Mouse (Mus musculus) kidney, postnatal 25 days (tissue): ENCODE data around the gene Zfp651.
A peak's percentile ranks its signal among the peaks of the same experiment; 100 is the strongest.

Experiments used
- DNase-seq, 2 experiments: peaks; one replicate each; pipeline ENCODE4 v3.0.0; 2021; ENCODE audit warnings: mixed read lengths in 2 of 2

Gene Zfp651

DNA sequence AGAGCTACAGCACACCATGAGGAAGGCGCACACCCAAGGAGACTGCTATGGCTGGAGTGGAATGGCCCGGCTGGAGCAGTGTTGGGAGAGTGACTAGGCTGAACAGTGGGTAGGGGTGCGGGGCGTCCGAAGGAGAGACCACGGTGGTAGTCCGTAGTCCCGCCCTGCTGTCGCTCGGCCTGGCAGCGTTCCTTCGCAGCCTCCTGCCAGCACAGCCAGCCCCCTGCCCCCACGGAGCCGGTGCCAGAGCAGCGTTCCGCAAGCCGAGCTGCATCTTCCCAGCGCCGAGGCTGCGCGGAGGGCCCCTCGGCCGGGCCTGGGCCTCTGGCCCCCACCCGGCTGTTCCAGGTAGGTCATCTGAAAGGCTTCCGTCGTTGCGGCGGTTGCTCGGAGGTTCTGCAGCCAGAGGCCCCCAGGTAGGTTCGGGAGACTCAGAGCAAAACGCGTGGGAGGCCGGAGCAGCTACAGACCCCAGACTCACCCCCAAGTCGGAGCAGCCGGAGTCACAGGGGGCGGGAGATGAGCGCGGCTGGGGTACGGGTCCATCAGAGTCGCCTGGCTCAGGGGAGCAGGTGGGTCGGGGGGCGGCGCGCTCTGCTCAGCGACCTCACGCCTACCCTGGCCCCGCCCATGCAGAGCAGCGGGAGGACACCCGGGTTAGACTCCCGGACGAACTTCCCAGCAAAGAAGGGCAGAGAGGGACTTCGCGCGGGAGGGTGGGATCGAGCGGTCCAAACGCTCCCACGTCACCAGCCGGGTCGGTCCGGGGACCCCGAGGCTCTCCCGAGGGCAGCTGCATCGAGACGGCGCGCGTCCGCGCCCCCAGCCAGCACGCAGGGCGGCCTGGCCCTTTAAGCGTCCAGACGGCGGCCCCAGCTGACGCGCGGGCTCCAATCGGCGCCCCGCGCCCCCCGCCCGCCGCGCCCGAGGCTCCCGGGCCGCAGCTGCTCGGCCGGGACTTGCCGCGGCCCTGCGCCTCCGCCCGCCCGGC lies at the start of gene Zfp651:
Gene Zfp651, plus strand, starts transcription at position 240 of the 991 bp plus-strand sequence.
- peak; percentile 52 to 79 for DNase-seq

DNA sequence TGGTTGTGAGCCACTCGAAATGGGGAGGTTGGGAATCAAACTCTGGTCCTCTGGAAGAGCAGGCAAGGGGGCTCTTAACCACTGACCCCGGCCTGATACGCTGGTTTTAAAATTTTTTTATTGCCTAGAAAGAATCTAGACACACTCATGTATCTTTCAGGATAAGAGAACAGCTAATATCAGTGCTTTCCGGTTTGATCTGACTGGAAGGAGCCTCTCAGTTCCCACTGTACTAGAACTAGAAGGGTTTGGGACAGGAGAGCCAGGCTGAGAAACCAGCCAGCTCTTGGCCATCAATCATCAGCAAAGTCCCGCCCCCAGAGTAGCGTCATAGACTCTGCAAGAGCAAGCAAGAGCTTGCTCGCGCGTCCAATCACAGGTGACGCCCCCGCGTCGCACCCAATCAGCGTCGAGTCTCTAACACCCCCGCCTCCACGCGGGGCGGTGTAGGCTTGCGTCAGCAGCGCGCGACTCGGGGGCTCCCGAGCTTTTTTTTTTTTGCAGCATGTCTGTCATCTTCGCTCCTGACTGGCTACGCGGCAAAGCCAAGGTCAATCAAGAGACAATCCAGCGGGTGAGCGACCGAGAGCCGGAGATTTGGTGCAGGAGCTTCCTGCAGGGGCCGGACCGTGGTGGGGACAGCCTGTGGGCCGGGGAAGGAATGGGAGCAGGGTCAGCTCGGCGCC lies 49.1 kb upstream of the Zfp651 start, which contains the start of gene Ss18l2:
Gene Ss18l2, plus strand, starts transcription at position 432 of the 686 bp plus-strand sequence.
- peak; percentile 100 for DNase-seq

DNA sequence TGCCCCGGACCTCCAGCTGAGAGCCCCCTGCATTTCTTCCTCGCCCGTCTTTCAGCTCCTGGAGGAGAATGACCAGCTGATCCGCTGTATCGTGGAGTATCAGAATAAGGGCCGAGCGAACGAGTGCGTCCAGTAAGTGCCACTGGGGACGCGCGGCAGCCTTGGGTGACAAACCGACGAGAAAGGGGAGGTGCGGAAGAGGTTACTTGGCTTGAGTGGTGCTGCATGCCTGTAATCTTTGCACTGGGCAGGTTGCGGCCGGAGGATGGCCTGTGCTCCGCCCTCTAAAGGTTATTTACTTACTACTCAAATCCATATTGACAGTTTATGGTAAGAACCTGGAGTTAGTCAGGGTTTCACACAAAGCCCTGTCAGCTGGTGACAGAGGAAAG lies 48.5 kb upstream of the Zfp651 start:
- peak; percentile 54 to 75 for DNase-seq

DNA sequence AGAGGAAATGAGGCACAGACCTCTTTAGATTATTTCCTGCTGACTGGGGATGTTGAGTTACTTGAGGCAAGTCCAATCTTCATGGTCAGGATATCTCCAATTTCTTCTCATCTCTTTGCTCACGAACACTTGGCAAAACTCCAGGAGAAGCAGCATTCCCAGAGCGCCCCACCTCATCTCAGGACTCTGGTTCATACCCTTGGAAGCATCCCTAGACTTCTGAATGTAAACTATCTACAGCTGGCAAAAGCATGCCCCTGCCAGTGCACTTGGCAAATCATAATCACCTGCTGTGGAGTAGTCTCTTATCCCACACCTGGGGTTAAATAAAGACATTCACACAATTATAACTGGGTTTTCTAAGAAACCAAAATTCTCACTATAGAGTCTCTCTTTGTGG lies 42.1 kb upstream of the Zfp651 start:
- DNase-seq: no peak

DNA sequence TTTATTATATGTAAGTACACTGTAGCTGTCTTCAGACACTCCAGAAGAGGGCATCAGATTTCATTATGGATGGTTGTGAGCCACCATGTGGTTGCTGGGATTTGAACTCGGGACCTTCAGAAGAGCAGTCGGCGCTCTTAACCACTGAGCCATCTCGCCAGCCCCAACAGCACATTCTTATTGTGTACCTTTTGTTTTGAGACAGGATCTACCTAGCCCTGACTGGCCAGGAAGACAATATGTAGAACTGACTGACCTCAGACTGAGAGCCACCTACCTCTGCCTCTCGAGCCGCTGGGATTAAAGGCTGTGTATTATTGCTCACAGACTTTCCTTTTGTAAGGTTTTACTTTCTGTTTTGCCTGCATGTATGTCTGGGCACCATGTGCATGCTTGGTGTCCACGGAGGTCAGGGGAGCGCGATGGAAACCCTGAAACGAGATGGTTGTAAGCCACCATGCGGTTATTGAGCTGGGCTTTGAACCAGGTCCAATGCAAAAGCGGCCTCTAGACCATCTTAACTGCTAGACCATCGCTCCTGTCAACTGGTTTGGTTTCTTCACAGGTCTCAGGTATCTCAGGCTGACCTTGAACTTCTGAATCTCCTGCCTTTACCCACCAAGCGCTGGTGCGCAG lies 40.9 kb upstream of the Zfp651 start:
- peak in 1 of 2 experiments; percentile 44 for DNase-seq

DNA sequence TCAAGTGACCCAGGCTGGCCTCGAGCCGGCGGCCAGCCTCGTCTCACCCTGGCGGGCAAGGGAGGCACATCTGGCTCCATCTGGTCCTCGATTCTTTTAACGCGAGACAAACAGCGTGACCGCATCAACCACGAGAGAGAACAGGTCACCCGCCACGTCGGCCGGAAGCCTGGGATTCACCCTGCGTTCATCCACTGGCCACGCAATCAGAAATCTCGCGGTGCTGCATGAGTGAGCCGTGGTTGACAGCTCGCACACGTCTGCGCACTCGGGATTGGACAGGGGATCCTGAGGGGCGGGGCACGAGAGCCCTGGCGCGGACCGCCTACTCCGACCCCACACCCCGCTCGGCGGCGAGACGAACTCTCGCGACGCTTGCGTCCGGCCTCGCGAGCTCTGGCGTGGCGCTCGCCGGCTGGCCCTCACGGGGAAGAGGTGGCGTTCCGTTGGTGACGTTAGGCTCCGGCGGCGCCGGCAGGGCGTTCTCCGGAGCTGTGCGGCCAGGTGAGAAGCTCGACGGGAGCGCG lies 40.3 kb upstream of the Zfp651 start, which contains the start of gene Nktr:
Gene Nktr, plus strand, starts transcription at position 378 of the 527 bp plus-strand sequence.
- DNase-seq: peak; percentile 98 to 99

DNA sequence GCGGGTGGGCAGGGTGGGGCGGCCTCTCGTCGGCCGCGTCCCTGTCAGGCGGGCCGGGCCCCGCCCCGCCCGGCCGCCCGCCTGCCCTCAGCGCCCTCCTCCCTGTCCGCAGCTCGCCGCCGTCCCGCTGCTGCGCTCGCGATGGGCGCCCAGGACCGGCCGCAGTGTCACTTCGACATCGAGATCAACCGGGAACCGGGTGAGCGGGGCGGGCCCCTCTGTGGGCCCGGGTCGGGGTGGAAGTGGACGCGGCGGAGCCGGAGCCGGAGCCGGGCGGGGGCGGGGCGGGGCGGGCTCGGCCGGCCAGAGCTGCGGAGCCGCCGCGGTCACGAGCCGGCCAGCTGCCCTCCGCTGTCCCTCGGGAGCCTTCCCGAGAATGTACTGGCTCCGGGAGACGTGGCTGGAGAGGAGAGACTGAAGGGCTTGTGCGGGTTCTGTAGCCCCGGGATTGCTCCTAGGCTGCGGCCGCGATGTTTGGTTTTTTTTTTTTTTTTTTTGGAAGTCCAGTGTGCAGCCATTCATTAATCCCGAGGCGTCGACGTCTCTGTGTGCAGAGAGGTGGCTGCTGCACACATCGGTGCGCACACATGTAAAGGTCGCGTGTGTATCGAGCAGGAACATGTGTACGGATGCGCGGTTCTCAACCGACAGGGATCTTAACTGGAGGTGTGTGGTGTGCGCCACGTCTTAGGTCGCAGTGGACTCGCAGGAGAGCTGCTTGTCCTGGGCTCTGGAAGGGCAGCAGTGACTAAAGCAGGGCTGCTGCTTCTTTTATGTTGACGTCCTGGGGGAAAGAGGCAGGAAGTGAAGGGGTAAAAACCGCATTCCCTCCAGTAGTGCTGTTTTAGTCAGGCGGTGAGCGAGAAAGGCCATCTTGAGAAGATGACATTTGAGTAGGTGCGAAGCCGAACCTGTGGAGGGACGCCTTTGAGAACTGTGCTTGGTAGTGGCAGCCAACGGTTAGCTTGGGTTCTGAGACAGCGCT lies 39.5 kb upstream of the Zfp651 start:
- peak; percentile 23 to 58 for DNase-seq

DNA sequence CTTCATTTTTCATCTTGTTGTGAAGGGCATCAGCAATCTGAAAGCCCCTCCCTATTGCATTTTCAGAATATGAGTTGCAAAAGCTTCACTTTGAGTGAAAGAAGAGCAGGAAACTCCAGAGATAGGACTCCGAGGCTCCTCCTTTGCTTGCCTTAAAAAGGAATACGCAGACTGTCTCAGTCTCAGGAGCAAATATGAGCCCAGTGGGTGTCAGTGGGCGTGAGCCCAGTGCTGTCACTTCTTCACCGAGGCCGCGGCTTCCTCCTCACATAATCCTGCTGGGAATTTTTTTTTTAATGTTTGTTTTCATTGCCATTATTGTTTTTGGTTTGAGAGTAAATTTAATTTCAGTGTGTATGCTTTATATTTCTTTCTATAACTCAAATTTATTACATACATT lies 18.6 kb upstream of the Zfp651 start:
- no peak for DNase-seq

DNA sequence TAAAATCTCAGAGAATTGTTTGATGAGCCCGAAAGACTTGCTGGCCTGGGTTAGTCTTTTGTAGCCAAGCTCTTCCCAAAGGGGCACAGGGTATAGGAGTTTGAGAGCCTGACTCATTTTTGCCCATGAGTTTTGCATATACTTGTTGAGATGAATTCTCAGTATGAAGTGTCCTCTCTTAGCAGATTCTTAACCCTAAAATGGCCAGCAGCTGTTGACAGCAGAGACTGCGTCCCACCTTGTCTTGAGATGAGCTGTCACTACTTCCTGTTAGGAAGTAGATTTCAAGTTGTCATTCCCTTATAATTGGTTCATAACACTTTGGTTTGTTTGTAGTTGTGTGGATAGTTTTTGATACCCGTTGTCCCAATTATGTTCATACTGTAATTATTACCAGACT lies 18.0 kb upstream of the Zfp651 start:
- no peak for DNase-seq

DNA sequence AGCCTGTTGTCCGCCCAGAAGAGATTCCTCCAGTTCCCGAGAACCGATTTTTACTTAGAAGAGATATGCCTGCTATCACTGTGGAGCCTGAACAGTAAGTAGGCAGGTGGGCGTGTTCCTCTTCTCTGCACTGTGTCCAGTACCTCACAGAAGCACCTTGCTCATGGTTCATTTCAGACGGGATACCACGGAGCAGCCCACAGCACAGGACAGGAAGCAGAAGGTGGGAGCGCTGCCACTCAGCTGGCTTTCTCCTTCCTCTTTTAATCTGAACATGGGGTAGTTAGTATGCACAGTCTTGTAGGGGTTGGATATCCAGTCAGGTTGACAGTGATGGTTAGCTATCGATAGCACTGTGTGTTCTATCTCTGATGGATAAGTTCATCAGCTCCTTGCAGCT lies 15.1 kb upstream of the Zfp651 start:
- DNase-seq: no peak

DNA sequence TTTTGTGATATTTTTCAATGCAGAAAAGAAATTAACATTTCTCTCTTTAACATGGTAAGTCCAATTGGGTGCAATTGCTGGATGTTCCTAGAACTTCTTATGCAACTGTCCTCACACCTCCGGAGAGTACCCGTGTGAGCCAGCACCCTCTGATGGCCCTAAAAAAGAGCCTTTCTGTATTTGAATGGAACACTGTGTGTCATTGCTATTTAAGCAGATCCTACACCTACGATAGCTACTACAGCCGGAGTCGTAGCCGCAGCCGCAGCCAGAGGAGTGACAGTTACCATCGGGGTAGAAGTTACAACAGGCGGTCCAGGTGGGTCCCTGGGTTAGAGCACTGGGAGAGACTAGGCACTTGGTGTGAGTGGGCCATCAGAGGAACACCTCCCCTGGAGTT lies 6.4 kb upstream of the Zfp651 start:
- DNase-seq: no peak

DNA sequence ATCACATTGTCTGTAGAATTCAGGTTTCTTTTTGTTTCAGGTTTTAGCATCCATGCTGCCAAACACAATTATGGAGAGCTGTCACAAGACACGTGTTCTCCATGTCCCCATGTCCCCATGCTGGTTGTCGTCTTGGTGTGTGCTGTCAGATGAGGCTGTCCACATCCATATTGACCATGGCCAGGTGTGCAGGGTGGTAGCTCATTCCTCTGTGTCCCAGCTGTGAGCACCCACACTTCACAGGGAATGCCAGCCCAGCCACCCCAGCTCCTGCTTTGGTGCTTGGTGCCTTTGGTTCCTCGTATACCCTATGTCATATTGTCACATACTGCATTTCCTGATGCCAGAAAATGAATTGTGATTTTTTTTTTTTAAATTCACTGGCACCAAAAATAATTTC lies 4.5 kb upstream of the Zfp651 start:
- DNase-seq: no peak

DNA sequence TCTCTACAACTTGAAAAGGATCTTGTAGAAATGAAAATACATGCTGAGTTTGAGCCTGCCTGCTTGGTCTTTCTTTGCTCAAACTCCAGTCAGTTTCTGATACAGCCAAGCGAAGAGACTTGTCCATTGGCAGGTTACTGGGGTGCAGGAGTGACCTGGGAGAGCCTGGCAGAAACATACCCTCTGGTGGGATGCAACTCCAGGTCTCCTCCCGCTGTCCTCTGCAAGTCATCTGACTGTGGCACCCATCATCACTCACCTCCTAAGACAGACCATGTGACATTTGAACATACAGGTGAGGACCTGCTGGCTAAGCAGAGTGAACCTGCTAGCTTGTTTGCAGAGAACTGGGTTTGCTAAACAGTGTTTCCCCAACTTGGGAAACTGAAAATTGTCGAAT lies 2.3 kb upstream of the Zfp651 start:
- no peak for DNase-seq

DNA sequence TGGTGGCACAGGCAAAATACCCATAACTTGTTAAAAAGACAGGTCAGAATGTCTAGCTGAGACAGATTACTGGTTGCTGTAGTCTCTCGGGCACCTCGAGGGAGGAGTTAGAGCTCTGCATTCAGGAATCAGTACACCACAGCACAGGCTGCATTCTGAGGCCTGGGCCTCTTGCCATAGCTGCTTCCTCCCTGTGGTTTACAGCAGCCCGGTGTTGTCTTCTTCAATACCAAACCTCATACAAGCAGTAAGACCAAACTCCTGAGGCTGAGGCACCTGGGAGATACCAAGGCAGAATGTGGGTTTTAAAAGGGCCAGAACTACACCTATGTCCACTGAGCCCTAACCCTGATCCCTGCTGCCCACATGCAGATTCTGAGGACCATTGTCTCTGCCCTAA lies 1.7 kb upstream of the Zfp651 start:
- peak in 1 of 2 experiments; percentile 29 for DNase-seq

DNA sequence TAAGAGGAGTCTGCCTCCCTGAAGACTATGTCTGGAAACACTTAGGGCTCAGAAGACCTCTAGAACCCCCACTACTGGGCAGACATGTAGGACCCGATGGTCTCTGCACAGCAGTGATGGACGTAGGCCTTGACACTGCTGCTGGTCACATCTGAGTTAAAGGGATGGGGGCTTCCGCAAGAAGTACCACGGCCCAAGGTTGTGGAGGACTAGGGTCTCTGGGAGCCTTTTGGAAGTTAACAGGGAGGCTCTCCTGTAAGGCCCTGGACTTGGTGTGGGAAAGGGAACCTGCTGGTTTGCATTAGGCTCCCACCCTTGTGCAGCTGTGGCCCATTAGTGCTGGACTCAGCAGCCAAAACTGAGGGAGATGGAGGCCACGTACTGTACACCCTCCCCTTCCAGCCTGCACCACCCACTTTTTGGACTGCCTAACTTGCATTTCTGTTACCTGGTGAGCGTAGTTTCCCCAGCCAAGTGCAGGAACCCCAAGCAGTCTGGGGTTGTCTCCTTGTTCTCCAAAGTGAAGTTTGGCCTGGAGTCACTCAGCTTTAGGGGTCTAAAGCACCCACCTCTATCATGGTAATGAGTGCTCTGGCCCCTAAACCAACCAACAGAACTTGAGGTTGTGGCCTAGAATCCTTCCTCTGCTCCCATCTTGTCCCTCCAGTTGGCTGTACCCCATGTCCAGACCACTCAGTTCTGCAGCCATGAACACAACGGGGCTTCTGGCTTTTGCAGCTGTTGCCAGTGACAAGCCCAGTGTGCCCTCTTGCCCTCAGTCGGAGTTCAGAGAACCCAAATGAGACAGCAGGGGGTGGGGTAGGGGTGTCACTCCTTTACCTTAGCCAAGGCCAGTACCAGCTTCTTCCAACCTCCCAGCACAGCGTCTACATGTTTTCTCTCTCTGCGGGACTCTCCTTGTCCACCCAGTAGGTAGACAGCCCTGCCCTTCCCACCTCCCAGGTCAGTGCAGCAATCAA lies 1.0 kb upstream of the Zfp651 start:
- no peak for DNase-seq

DNA sequence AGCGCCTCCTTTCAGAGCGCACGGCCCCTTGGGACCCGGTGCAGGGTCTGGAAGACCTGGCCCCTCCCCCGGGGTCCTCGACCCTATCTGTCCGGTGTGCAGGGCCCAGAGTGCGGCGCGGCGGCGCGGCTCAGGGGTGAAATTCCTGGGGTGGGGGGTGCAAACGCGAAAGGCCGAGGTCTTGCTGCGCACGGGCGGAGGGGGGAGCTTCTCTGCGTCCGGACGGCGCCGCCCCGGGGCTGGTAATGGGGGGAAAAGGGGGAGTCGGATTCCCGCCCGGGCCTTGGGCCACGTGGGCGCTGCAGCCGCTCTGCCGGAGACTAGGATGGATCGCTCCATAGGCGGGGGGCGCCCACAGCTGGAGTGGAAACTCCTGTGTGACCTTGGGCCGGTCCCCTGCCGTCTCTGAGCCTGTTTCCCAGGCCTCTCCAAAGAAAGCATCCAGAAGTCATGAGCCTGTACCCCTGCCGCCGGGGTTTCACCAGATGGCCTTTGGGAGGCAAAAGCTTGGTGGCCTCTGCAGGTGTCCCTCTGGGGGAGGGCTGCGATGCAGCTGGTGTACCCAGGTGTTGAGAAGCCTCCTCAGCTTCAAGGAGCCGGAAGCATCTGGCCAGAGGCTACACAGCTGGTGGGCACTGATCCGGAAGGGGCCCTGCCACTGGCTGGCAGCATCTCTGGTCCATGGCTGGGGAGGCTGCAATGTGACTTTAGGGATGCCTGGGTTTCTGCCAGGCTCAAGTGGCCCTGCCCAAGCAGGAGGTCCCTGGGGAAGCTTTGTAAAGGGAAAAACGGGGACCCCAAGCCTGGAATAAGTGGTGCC lies 1.4 kb downstream of the Zfp651 start:
- peak; percentile 67 to 85 for DNase-seq

DNA sequence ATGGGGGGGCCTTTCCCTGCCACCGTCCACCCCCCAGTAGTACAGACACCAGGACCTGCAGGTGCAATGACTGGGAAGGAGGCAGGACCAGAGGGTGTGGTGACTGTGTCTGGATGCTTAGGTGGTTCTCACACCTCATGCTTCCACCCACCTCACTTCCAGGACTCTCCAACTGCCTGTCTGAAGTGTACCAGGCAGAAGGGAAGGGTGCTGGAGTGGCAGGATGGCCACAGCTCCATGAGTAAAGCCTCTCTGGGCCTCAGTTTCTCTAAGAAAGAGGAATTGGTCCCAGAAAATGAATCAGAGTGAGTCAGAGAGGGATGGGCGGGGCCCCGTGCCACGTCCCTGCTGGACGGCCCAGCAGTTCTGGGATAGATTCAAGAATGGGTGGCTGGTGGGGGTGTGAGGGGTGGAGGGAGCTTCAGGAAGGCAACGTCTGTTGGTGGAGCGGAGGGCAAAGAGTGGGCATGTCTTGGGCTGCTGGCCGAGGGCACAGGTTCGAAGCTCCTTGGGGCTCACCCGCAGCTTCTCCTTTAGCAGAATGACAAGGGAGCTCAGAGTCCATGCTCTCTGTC lies 2.0 kb downstream of the Zfp651 start:
- DNase-seq: no peak

DNA sequence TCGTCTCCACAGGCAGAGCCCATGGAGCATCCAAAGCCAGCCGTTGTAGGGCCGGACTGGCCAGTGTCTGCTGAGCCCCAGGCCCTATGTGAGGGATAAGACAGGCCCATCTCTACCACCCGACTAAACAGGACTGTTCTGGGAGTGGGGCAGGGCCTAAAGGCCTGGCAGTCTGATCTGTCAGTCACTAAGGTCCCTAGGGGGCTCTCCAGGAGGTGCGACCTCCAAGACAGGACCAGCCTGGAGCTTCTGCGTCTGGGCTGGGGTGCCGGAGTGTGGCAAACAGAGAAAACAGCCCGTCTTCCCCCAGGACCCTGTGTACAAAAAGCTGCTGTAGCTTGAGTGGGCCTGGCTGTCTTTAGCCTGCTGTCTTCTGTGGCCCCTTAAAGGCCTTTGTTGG lies 2.7 kb downstream of the Zfp651 start:
- DNase-seq: no peak

DNA sequence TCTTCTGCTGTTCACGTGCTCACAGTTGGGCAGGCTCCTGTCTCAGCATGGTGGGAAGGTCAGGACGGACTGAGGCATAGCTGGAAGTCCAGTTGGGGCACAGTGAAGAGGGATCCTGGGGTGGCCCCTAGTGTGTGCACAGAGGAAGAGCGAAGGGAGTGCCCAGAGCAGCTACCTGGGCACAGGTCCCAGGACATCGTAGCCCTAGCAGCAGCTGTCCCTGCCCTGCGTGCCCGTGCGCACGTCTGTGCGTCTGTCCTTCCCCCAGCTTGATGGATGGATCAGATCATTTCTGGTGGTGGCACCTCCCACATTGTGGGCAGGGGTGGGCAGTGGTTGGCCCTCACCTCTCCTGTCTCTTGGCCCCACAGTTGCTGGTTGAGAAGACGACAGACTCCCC lies 3.1 kb downstream of the Zfp651 start:
- no peak for DNase-seq
